Mouse (Mus musculus) midbrain, embryonic 13.5 days (tissue): ENCODE measurements around the gene Bcor. TPM values are rescaled to one million over a fixed set of nuclear protein-coding genes. Genes with fewer than 3 reads are reported as not detected.
A peak's percentile ranks its signal among the peaks of the same experiment; 100 is the strongest.

ENCODE experiments used
- ATAC-seq: fragments of 200-750 bp; cut with Nextera tagmentation; 2 replicates; pipeline ENCODE4 v1.8.0; 2017; ENCODE audit warnings: mild to moderate bottlenecking, moderate TSS enrichment, moderate library complexity
- H3K27ac ChIP-seq: fragments of 300-500 bp; sonication (generic); 2 replicates; pipeline ENCODE4 v1.5.1; 2015; ENCODE audit warnings: inconsistent platforms, mild to moderate bottlenecking, moderate library complexity
- H3K27me3 ChIP-seq: fragments of 300-500 bp; sonication (generic); 2 replicates; pipeline ENCODE4 v1.6.1; 2015; ENCODE audit warnings: mild to moderate bottlenecking, inconsistent platforms
- H3K36me3 ChIP-seq: fragments of 300-500 bp; sonication (generic); 2 replicates; pipeline ENCODE4 v1.6.1; 2015; ENCODE audit warnings: mild to moderate bottlenecking, inconsistent platforms
- H3K4me1 ChIP-seq: fragments of 300-500 bp; sonication (generic); replicated peaks from 2 replicates; pipeline ENCODE4 v1.6.1; 2015; ENCODE audit warnings: inconsistent platforms
- H3K4me2 ChIP-seq: fragments of 300-500 bp; sonication (generic); replicated peaks from 2 replicates; pipeline ENCODE4 v1.6.1; 2015; ENCODE audit warnings: moderate library complexity, mild to moderate bottlenecking, inconsistent platforms
- H3K4me3 ChIP-seq: fragments of 300-500 bp; sonication (generic); replicated peaks from 2 replicates; pipeline ENCODE4 v1.5.1; 2015; ENCODE audit warnings: mild to moderate bottlenecking, inconsistent platforms
- H3K9ac ChIP-seq: fragments of 300-500 bp; sonication (generic); replicated peaks from 2 replicates; pipeline ENCODE4 v1.6.1; 2015; ENCODE audit warnings: mild to moderate bottlenecking, inconsistent platforms
- H3K9me3 ChIP-seq: fragments of 300-500 bp; sonication (generic); 2 replicates; pipeline ENCODE4 v1.6.1; 2016; ENCODE audit warnings: mild to moderate bottlenecking, inconsistent platforms
- WGBS: fragments of 180-500 bp; shearing (Covaris S2); methylation state at CpG from one replicate; pipeline ENCODE4 v1.1.7; 2015; 5-methylcytosine and 5-hydroxymethylcytosine counted together
- polyA plus RNA-seq: library from polyadenylated mRNA; unstranded; fragments of >200 nt; fragmentation: Nextera tagmentation; extraction: Ambion mirVana; gene quantifications from 2 replicates; pipeline ENCODE4 v1.2.1, GENCODE M21; 2015

Gene Bcor
- polyA plus RNA-seq, 1 experiment from 2014 or later, result 25.4 TPM

- no peaks in the 10 kb centered on the region for H3K9me3 ChIP-seq
Observed at GRCm38 (mm10) chrX:12080095-12080903, 79.9 kb downstream of the Bcor start.

DNA sequence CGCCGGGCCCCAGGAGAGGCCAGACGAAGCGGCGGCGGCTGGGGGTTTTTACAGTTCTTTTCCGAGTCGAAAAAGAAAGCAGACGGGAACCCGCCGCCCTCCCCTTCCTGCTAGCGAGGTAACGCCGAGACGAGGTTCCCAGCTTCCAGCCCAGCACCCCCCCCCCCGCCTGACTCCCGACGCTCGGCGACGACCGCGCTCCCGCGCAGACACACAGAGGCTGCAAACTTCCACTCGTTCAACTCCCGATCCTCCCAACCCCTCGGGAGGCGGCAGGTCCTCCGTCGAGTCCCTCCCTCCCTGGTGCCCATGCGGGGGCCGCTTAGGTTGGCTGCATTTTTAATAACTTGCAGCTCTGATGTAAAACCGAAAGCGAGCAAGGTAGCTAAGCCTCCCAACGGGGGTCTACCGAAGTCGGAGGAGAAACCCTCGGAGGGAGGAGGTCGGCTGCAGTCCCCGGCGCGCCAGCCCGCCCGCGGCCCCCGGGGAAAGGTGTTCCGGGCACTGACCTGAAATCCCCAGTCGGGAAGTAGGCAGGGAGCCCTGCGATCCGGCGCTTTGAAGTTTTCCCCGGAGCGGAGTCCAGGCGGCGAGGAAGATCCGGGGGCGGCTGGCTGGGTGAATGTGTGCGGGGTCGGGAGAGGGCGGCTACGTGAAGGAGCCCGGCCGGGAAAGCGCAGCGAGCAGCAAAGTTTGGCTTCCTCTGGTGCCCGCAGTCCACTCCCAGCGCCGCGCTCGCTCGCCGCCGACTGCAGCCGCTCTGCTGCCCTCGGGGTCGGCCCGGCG, 80.7 kb downstream of the Bcor start:
- H3K9ac ChIP-seq, result peak overlapping the region; percentile 82

More at GRCm38 (mm10) chrX:12080095-12080903, 79.9 kb downstream of the Bcor start:
- Histone ChIP-seq H3K4me1 (peaks cover 41% of the 10 kb centered on the region), H3K36me3 (no peaks in the 10 kb centered on the region), H3K9ac (peak overlapping the region; percentile 82), H3K27me3 (peaks cover 91% of the 10 kb centered on the region), H3K27ac (peak overlapping the region; percentile 95), H3K4me2 (peak overlapping the region; percentile 68), H3K4me3 (peak overlapping the region; percentile 68)
- WGBS, result under 1% methylated on average over 53 of the region's 97 CpGs
- ATAC-seq, result peak; percentile 44

GRCm38 (mm10) chrX:12079059-12079308, 81.2 kb downstream of the Bcor start:
- Histone ChIP-seq H3K27me3 (peaks cover 87% of the 10 kb centered on the region), H3K4me2 (peak overlapping the region; percentile 68), H3K36me3 (no peaks in the 10 kb centered on the region), H3K27ac (peak overlapping the region; percentile 95), H3K9ac (peak overlapping the region; percentile 82), H3K4me1 (peaks cover 45% of the 10 kb centered on the region), H3K4me3 (peak overlapping the region; percentile 68), H3K9me3 (no peaks in the 10 kb centered on the region)
- 4% methylated on average over 25 of the region's 27 CpGs for WGBS
- ATAC-seq, result no peak

More for the DNA sequence above, 80.7 kb downstream of the Bcor start:
- no peak; the same call in 1 of the 2 replicates for ATAC-seq
- WGBS, result 3% methylated on average over 60 of the region's 79 CpGs
- Histone ChIP-seq H3K36me3 (no peaks in the 10 kb centered on the region), H3K9me3 (no peaks in the 10 kb centered on the region), H3K27me3 (peaks cover 90% of the 10 kb centered on the region), H3K4me3 (peak overlapping the region; percentile 68), H3K4me1 (peaks cover 41% of the 10 kb centered on the region), H3K27ac (peak overlapping the region; percentile 95), H3K4me2 (peak overlapping the region; percentile 68)

GRCm38 (mm10) chrX:12078195-12079058, 81.7 kb downstream of the Bcor start:
- Histone ChIP-seq H3K9ac (peak overlapping the region; percentile 82), H3K36me3 (no peaks in the 10 kb centered on the region), H3K9me3 (no peaks in the 10 kb centered on the region), H3K4me1 (peaks cover 45% of the 10 kb centered on the region), H3K4me3 (peak overlapping the region; percentile 68), H3K4me2 (peak overlapping the region; percentile 68), H3K27me3 (peaks cover 84% of the 10 kb centered on the region), H3K27ac (peak overlapping the region; percentile 95)
- ATAC-seq, result no peak
- WGBS, result 3% methylated on average over 72 of the region's 73 CpGs

GRCm38 (mm10) chrX:12077601-12077980, 82.6 kb downstream of the Bcor start:
- H3K9ac ChIP-seq, result peak overlapping the region; percentile 82
- no peaks in the 10 kb centered on the region for H3K36me3 ChIP-seq
- H3K4me2 ChIP-seq, result peak overlapping the region; percentile 68
- H3K9me3 ChIP-seq, result no peaks in the 10 kb centered on the region
- peak overlapping the region; percentile 68 for H3K4me3 ChIP-seq
- peak overlapping the region; percentile 95 for H3K27ac ChIP-seq
- H3K27me3 ChIP-seq, result peaks cover 81% of the 10 kb centered on the region
- peaks cover 46% of the 10 kb centered on the region for H3K4me1 ChIP-seq
- WGBS, result 4% methylated on average over 22 of the region's 22 CpGs
- no peak; the same call in 1 of the 2 replicates for ATAC-seq

DNA sequence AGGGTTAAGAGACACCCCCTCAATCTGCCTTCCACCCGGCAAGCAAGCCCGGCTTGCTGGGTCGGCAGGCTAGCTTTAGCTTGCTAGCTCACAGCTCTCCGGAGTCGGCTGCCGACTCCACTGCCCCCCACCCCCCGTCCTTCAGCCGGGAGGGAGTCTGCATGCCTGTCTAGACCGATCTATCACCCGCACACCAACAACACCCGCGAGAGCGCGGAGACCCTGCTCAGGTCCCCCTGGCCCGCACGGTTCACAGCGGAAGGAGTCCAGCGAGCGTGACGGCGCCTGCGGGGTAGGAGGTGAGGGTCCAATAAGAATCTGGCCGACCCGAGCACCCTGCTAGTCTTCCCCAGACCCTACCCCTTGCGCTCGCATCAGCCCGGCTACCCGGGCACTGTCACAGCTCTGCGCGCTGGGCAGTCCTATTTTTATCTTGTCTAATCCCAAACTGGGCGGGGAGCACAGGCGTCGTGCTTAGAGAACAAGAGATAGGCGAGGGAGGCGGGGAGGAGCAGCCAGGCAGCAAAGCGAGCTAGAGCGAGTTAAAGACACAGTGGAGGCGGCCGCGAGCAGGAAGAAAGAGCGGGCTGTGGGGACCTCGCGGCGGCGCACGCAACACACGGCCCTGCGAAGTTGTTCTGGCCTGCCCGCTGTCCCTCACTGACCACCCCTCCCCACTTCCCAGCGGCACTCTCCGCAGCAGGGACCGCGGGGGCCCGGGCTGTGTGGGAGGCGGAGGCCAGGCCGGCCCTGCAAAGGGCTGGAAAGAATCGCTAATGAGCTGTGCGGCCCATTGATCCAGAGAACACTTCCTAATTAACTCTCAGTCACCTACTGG, 83.2 kb downstream of the Bcor start:
- Histone ChIP-seq H3K9me3 (no peaks in the 10 kb centered on the region), H3K27me3 (peaks cover 76% of the 10 kb centered on the region), H3K4me3 (peak overlapping the region; percentile 68), H3K27ac (peak overlapping the region; percentile 95), H3K4me2 (peak overlapping the region; percentile 68), H3K4me1 (peaks cover 52% of the 10 kb centered on the region), H3K9ac (peak overlapping the region; percentile 82), H3K36me3 (no peaks in the 10 kb centered on the region)
- ATAC-seq, result peak; percentile 71
- 3% methylated on average over 53 of the region's 58 CpGs for WGBS

DNA sequence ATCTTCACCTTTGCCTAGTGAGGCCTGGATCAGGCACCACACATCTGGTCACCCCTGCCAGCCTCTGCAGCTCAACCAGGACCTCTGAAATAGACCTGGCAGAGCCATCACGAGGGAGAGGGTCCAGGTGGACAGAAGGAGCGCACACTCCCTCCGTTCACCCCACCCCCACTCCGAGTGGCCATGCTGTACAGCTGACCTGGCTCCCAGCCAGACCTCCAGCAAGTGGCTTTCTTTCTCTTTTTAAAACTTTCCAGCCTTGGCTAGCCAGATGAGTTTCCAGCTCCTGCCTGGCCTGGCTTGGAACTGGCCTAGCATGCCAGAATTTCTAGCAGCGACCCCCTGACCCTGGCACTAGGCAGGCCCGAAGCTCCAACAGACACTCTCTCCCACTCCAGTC, 87.4 kb downstream of the Bcor start:
- H3K9ac ChIP-seq, result no peak overlapping the region
- WGBS, result 19% methylated on average over 6 of the region's 6 CpGs
- no peaks in the 10 kb centered on the region for H3K36me3 ChIP-seq
- H3K4me1 ChIP-seq, result peaks cover 86% of the 10 kb centered on the region
- no peak overlapping the region for H3K4me3 ChIP-seq
- no peak overlapping the region for H3K27ac ChIP-seq
- no peaks in the 10 kb centered on the region for H3K9me3 ChIP-seq
- ATAC-seq, result no peak
- H3K4me2 ChIP-seq, result peak overlapping the region; percentile 28
- H3K27me3 ChIP-seq, result peaks cover 74% of the 10 kb centered on the region; the same call in 1 of the 2 replicates

- WGBS, result 4% methylated on average over 26 of the region's 26 CpGs
- H3K27ac ChIP-seq, result peak overlapping the region; percentile 76
- H3K4me3 ChIP-seq, result 0 out of 2 replicates have a peak overlapping the region, but pooled peaks have one; percentile 11
- H3K27me3 ChIP-seq, result peaks cover 71% of the 10 kb centered on the region
- peak overlapping the region; percentile 53 for H3K9ac ChIP-seq
- peak; percentile 79 for ATAC-seq
- H3K36me3 ChIP-seq, result no peaks in the 10 kb centered on the region
- H3K9me3 ChIP-seq, result no peaks in the 10 kb centered on the region
- H3K4me2 ChIP-seq, result peak overlapping the region; percentile 46
- peaks cover 99% of the 10 kb centered on the region for H3K4me1 ChIP-seq
Observed at GRCm38 (mm10) chrX:12068978-12069724, 91.0 kb downstream of the Bcor start.

GRCm38 (mm10) chrX:12067851-12068510, 92.2 kb downstream of the Bcor start:
- Histone ChIP-seq H3K9ac (no peak overlapping the region), H3K4me2 (peak overlapping the region; percentile 46), H3K4me3 (no peak overlapping the region), H3K27me3 (peaks cover 74% of the 10 kb centered on the region), H3K4me1 (peaks cover 99% of the 10 kb centered on the region), H3K9me3 (no peaks in the 10 kb centered on the region), H3K27ac (peak overlapping the region; percentile 76), H3K36me3 (no peaks in the 10 kb centered on the region)
- ATAC-seq, result no peak
- WGBS, result 4% methylated on average over 18 of the region's 18 CpGs

DNA sequence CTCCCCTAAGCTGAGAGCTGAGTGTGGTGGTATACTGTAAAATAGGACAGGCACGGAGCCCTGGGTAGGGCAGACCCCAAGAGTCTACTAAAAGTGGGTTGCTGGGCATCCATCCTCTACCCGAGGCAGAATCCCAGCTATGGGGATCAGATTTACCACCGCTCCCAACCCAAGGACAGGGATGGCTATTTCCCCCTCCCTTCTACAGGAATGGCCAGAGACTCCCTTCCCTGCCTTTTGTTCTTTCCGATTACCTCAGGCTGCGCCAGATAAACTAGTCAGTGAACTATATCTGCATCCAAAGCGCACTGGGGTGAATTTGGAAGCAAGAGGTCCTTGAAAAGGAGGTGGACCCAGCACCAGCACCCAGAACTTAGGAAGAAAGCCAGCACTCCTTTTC, 93.1 kb downstream of the Bcor start:
- Histone ChIP-seq H3K27ac (no peak overlapping the region), H3K27me3 (peaks cover 75% of the 10 kb centered on the region), H3K4me1 (peaks cover 99% of the 10 kb centered on the region), H3K4me2 (peak overlapping the region; percentile 37), H3K36me3 (no peaks in the 10 kb centered on the region), H3K9ac (no peak overlapping the region), H3K4me3 (peak overlapping the region; percentile 8), H3K9me3 (no peaks in the 10 kb centered on the region)
- WGBS, result 2% methylated on average over 6 of the region's 6 CpGs
- ATAC-seq, result no peak
